Comparison of ENCODE assay signal across 8 mouse cellular contexts in the genomic region with DNA sequence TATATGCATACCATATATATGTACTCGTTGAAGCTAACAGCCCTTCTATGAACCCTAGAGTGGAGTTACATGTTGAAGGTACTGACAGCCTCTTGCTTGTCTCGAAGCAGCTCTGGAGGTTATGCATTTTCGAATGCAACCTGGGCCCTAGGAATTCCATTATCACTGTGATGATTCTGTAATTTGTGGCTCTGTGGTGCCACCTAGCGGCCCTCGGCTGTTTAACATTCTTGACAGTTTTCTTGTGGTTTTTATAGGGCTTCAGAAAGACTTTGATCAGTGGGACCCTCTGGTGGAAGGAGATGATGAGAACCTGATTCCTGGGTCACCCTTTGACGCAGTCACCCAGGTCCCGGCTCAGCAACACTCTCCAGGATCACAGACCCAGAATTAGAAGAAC. TPM values are rescaled to one million over a fixed set of nuclear protein-coding genes. Genes with fewer than 3 reads are reported as not detected.
DNase-seq lines count a peak whose midpoint lies in the region; ATAC-seq and TF ChIP-seq lines count a peak whose summit lies in the region.

No protein-coding gene starts in this region.

- no peak overlapping the region for H3K9ac ChIP-seq in heart, postnatal 0 days (replicated peaks; ENCODE audit: low read depth, low read length)
- no peak overlapping the region for H3K9ac ChIP-seq in heart, embryonic 12.5 days

- no peaks in the 10 kb centered on the region for H3K4me1 ChIP-seq in heart, postnatal 0 days (ENCODE audit: control insufficient read depth, insufficient read depth)
- H3K4me1 ChIP-seq in heart, embryonic 12.5 days (replicated peaks), result no peaks in the 10 kb centered on the region
- no peaks in the 10 kb centered on the region for H3K4me1 ChIP-seq in midbrain, embryonic 10.5 days
- H3K4me1 ChIP-seq in spleen, adult 2 months (ENCODE audit: control insufficient read depth, insufficient read depth, insufficient read length), result no peaks in the 10 kb centered on the region

- no peak for TF ChIP-seq EP300 in heart, postnatal 0 days (IDR thresholded peaks at IDR 0.05; ENCODE audit: low read depth)

- no peaks in the 10 kb centered on the region for H3K36me3 ChIP-seq in heart, postnatal 0 days (replicated peaks; ENCODE audit: control insufficient read depth, insufficient read depth, low read length)
- H3K36me3 ChIP-seq in heart, embryonic 12.5 days, result no peaks in the 10 kb centered on the region
- H3K36me3 ChIP-seq in midbrain, embryonic 10.5 days, result no peaks in the 10 kb centered on the region
- H3K36me3 ChIP-seq in spleen, adult 2 months (ENCODE audit: control insufficient read depth, insufficient read depth, low read length), result no peaks in the 10 kb centered on the region

- no peaks in the 10 kb centered on the region for H3K9me3 ChIP-seq in heart, postnatal 0 days (replicated peaks; ENCODE audit: control insufficient read depth, low read length)
- no peaks in the 10 kb centered on the region for H3K9me3 ChIP-seq in heart, embryonic 12.5 days (replicated peaks)
- H3K9me3 ChIP-seq in midbrain, embryonic 10.5 days (replicated peaks), result no peaks in the 10 kb centered on the region

- no peaks in the 10 kb centered on the region for H3K27me3 ChIP-seq in heart, postnatal 0 days (ENCODE audit: control insufficient read depth, insufficient read depth, low read length)
- 0 out of 2 replicates have a peak, but pooled peaks cover 3% of the 10 kb centered on the region for H3K27me3 ChIP-seq in heart, embryonic 12.5 days (replicated peaks)
- H3K27me3 ChIP-seq in midbrain, embryonic 10.5 days (ENCODE audit: low read depth, poor library complexity, severe bottlenecking), result no peaks in the 10 kb centered on the region
- H3K27me3 ChIP-seq in spleen, adult 2 months (ENCODE audit: control insufficient read depth, insufficient read depth, low read length), result no peaks in the 10 kb centered on the region

- TF ChIP-seq CTCF in heart, postnatal 0 days (IDR thresholded peaks at IDR 0.05; ENCODE audit: low read depth), result peak; percentile 74
- peak; percentile 45; the same call in 1 of the 2 replicates for TF ChIP-seq CTCF in spleen, adult 2 months (IDR thresholded peaks at IDR 0.05; ENCODE audit: extremely low read depth, insufficient read depth, insufficient read length, insufficient replicate concordance)

- H3K4me3 ChIP-seq in heart, postnatal 0 days (ENCODE audit: low read depth, low read length), result no peak overlapping the region
- H3K4me3 ChIP-seq in heart, embryonic 12.5 days, result no peak overlapping the region
- no peak overlapping the region for H3K4me3 ChIP-seq in midbrain, embryonic 10.5 days
- H3K4me3 ChIP-seq in spleen, adult 2 months (ENCODE audit: extremely low read depth, insufficient read depth, insufficient read length), result no peak overlapping the region

- WGBS in heart, postnatal 0 days, result 20% methylated on average over 7 of the region's 7 CpGs
- 20% methylated on average over 7 of the region's 7 CpGs for WGBS in heart, embryonic 12.5 days
- WGBS in midbrain, embryonic 10.5 days, result 30% methylated on average over 7 of the region's 7 CpGs
- 17% methylated on average over 7 of the region's 7 CpGs for WGBS in spleen, adult 2 months

- H3K4me2 ChIP-seq in heart, postnatal 0 days (ENCODE audit: low read depth, low read length), result no peak overlapping the region
- no peak overlapping the region for H3K4me2 ChIP-seq in heart, embryonic 12.5 days

- peak; percentile 36 for DNase-seq in heart, postnatal 0 days (ENCODE audit: low spot score)
- peak; percentile 16 to 44 for DNase-seq in adrenal gland, adult 18-20 months (ENCODE audit: low spot score in 2 of 2)
- DNase-seq in heart, postnatal 4 days, result peak; percentile 53
- peak; percentile 26 to 56 for DNase-seq in layer of hippocampus, postnatal 36 days
- DNase-seq in midbrain, embryonic 10.5 days (ENCODE audit: low spot score), result peak; percentile 73
- DNase-seq in spleen, adult 2 months (ENCODE audit: low read depth in 1 of 2, low spot score in 2 of 2), result peak; percentile 3 to 13

- TF ChIP-seq POLR2A in spleen, adult 2 months (IDR thresholded peaks at IDR 0.05; ENCODE audit: low read depth, low read length), result no peak

- no peak overlapping the region for H3K27ac ChIP-seq in heart, postnatal 0 days (ENCODE audit: low read depth)
- H3K27ac ChIP-seq in heart, embryonic 12.5 days (ENCODE audit: poor library complexity, severe bottlenecking), result no peak overlapping the region
- H3K27ac ChIP-seq in midbrain, embryonic 10.5 days (replicated peaks), result no peak overlapping the region
- no peak overlapping the region for H3K27ac ChIP-seq in spleen, adult 2 months (ENCODE audit: insufficient read depth, low read length)

- ATAC-seq in heart, postnatal 0 days (ENCODE audit: insufficient read depth, low read depth), result no peak
- no peak for ATAC-seq in heart, embryonic 12.5 days (ENCODE audit: insufficient number of reproducible peaks, low FRiP score)
- peak; percentile 61 for ATAC-seq in common myeloid progenitor, adult 5-6 weeks (replicated peaks; ENCODE audit: low read depth, poor library complexity, severe bottlenecking)

RNA-seq across cellular contexts. Expression of a gene that starts 18.5 kb away (rescaled TPM):
- total RNA-seq in heart, postnatal 0 days (2014; rRNA removed; ENCODE audit: low replicate concordance), result not detected in 2 replicates
- polyA plus RNA-seq in heart, postnatal 0 days (2015; fragmentation: Nextera tagmentation; extraction: Ambion mirVana), result 0.11 TPM in 1 of 2 replicates, not detected in the other
- polyA plus RNA-seq in heart, embryonic 12.5 days (2016; fragmentation: Nextera tagmentation; extraction: Ambion mirVana), result 0.04 TPM in 1 of 2 replicates, not detected in the other
- not detected for total RNA-seq in adrenal gland, adult 18-20 months (2021)
- total RNA-seq in common myeloid progenitor, adult 5-6 weeks (2017), result not detected in 2 replicates
- total RNA-seq in heart, postnatal 4 days (2021), result under 1 TPM; 0.05 to 0.29 TPM
- total RNA-seq in layer of hippocampus, postnatal 36 days (2021), result under 1 TPM; 0.20 TPM
- 0.02 TPM in 2 replicates for polyA plus RNA-seq in midbrain, embryonic 10.5 days (2016; fragmentation: Nextera tagmentation; extraction: Ambion mirVana)
- polyA plus RNA-seq in spleen, adult 2 months (2012; rRNA removed), result not detected in 2 replicates

RNA-seq across cellular contexts. Expression of a gene that starts 43.7 kb away (rescaled TPM):
- 2.6 and 22.7 TPM in 2 replicates for total RNA-seq in heart, postnatal 0 days (2014; rRNA removed; ENCODE audit: low replicate concordance)
- 11.1 and 12.3 TPM in 2 replicates for polyA plus RNA-seq in heart, postnatal 0 days (2015; fragmentation: Nextera tagmentation; extraction: Ambion mirVana)
- polyA plus RNA-seq in heart, embryonic 12.5 days (2016; fragmentation: Nextera tagmentation; extraction: Ambion mirVana), result 12.4 and 13.1 TPM in 2 replicates
- 10 to 100 TPM; 16.9 to 34.4 TPM for total RNA-seq in adrenal gland, adult 18-20 months (2021)
- 0.46 TPM in 1 of 2 replicates, not detected in the other for total RNA-seq in common myeloid progenitor, adult 5-6 weeks (2017)
- 1 to 10 TPM; 3.0 TPM for total RNA-seq in heart, postnatal 4 days (2021)
- 100 to 1,000 TPM; 108 to 125 TPM for total RNA-seq in layer of hippocampus, postnatal 36 days (2021)
- polyA plus RNA-seq in midbrain, embryonic 10.5 days (2016; fragmentation: Nextera tagmentation; extraction: Ambion mirVana), result 3.8 and 4.2 TPM in 2 replicates
- 15.1 and 19.0 TPM in 2 replicates for polyA plus RNA-seq in spleen, adult 2 months (2012; rRNA removed)

RNA-seq across cellular contexts. Expression of a gene that starts 55.4 kb away (rescaled TPM):
- 2.4 and 7.9 TPM in 2 replicates for total RNA-seq in heart, postnatal 0 days (2014; rRNA removed; ENCODE audit: low replicate concordance)
- polyA plus RNA-seq in heart, postnatal 0 days (2015; fragmentation: Nextera tagmentation; extraction: Ambion mirVana), result 7.8 and 10.9 TPM in 2 replicates
- 13.5 and 16.1 TPM in 2 replicates for polyA plus RNA-seq in heart, embryonic 12.5 days (2016; fragmentation: Nextera tagmentation; extraction: Ambion mirVana)
- 1 to 10 TPM; 3.2 to 3.4 TPM for total RNA-seq in adrenal gland, adult 18-20 months (2021)
- total RNA-seq in common myeloid progenitor, adult 5-6 weeks (2017), result 0.73 and 5.7 TPM in 2 replicates
- 1 to 10 TPM; 2.5 to 3.2 TPM for total RNA-seq in heart, postnatal 4 days (2021)
- 10 to 100 TPM; 35.1 to 41.0 TPM for total RNA-seq in layer of hippocampus, postnatal 36 days (2021)
- polyA plus RNA-seq in midbrain, embryonic 10.5 days (2016; fragmentation: Nextera tagmentation; extraction: Ambion mirVana), result 35.5 and 48.3 TPM in 2 replicates
- polyA plus RNA-seq in spleen, adult 2 months (2012; rRNA removed), result 1.7 and 1.9 TPM in 2 replicates

RNA-seq across cellular contexts. Expression of a gene that starts 55.6 kb away (rescaled TPM):
- total RNA-seq in heart, postnatal 0 days (2014; rRNA removed; ENCODE audit: low replicate concordance), result 7.0 and 8.3 TPM in 2 replicates
- 39.5 and 43.7 TPM in 2 replicates for polyA plus RNA-seq in heart, postnatal 0 days (2015; fragmentation: Nextera tagmentation; extraction: Ambion mirVana)
- polyA plus RNA-seq in heart, embryonic 12.5 days (2016; fragmentation: Nextera tagmentation; extraction: Ambion mirVana), result 34.7 and 35.5 TPM in 2 replicates
- 1 to 10 TPM; 1.9 to 2.8 TPM for total RNA-seq in adrenal gland, adult 18-20 months (2021)
- total RNA-seq in common myeloid progenitor, adult 5-6 weeks (2017), result 0.73 and 2.0 TPM in 2 replicates
- total RNA-seq in heart, postnatal 4 days (2021), result 10 to 100 TPM; 17.4 to 18.9 TPM
- total RNA-seq in layer of hippocampus, postnatal 36 days (2021), result 1 to 10 TPM in 1 of 2 experiments, under 1 TPM in 1; 0.73 to 1.2 TPM
- polyA plus RNA-seq in midbrain, embryonic 10.5 days (2016; fragmentation: Nextera tagmentation; extraction: Ambion mirVana), result 36.0 and 36.8 TPM in 2 replicates
- polyA plus RNA-seq in spleen, adult 2 months (2012; rRNA removed), result 0.99 and 1.5 TPM in 2 replicates

Comparison
In these comparisons a context has a peak if more than half of its experiments do, and no peak if none do; other contexts are left out.
1. DNase-seq: peak in every context shown above with its lines; median percentile 73 in midbrain, embryonic 10.5 days; 53 in heart, postnatal 4 days; 41 in layer of hippocampus, postnatal 36 days; 36 in heart, postnatal 0 days; 30 in adrenal gland, adult 18-20 months; 8 in spleen, adult 2 months.